Mouse (Mus musculus) neural tube, embryonic 14.5 days (tissue): ENCODE results near the gene Neurl4. TPM values are rescaled to one million over a fixed set of nuclear protein-coding genes. Genes with fewer than 3 reads are reported as not detected.
A peak's percentile ranks its signal among the peaks of the same experiment; 100 is the strongest.
"Not testable (repeated sequence)": the region's sequence is repeated elsewhere in the genome, so short reads cannot be mapped to it uniquely, and the experiment has no call there.

Experiments used
- ATAC-seq: fragments of 200-750 bp; cut with Nextera tagmentation; 2 replicates; pipeline ENCODE4 v1.8.0; 2017; ENCODE audit warnings: low read depth, mild to moderate bottlenecking, moderate TSS enrichment, moderate library complexity
- H3K27ac ChIP-seq: fragments of 300-500 bp; sonication (generic); 2 replicates; pipeline ENCODE4 v1.5.1; 2014; ENCODE audit warnings: low read depth, mild to moderate bottlenecking, control low read depth, low read length, moderate library complexity, mixed read lengths
- H3K27me3 ChIP-seq: fragments of 300-500 bp; sonication (generic); 2 replicates; pipeline ENCODE4 v1.6.1; 2014; ENCODE audit warnings: low read length; ENCODE audit not compliant: control insufficient read depth, insufficient read depth
- H3K36me3 ChIP-seq: fragments of 300-500 bp; sonication (generic); 2 replicates; pipeline ENCODE4 v1.6.1; 2014; ENCODE audit warnings: low read length, mixed read lengths; ENCODE audit not compliant: control insufficient read depth, insufficient read depth
- H3K4me1 ChIP-seq: fragments of 300-500 bp; sonication (generic); 2 replicates; pipeline ENCODE4 v1.6.1; 2014; ENCODE audit warnings: low read length; ENCODE audit not compliant: control insufficient read depth, insufficient read depth
- H3K4me2 ChIP-seq: fragments of 300-500 bp; sonication (generic); 2 replicates; pipeline ENCODE4 v1.6.1; 2014; ENCODE audit warnings: mild to moderate bottlenecking, low read depth, low read length, control low read depth
- H3K4me3 ChIP-seq: fragments of 300-500 bp; sonication (generic); 2 replicates; pipeline ENCODE4 v1.5.1; 2014; ENCODE audit warnings: low read depth, low read length, control low read depth, mixed read lengths
- H3K9ac ChIP-seq: fragments of 300-500 bp; sonication (generic); replicated peaks from 2 replicates; pipeline ENCODE4 v1.6.1; 2014; ENCODE audit warnings: low read depth, mild to moderate bottlenecking, control low read depth, low read length, mixed read lengths
- H3K9me3 ChIP-seq: fragments of 300-500 bp; sonication (generic); 2 replicates; pipeline ENCODE4 v1.6.1; 2016; ENCODE audit warnings: low read length; ENCODE audit not compliant: control insufficient read depth
- WGBS: fragments of 180-500 bp; shearing (Covaris S2); extraction: QIAGEN DNeasy Blood & Tissue Kit; methylation state at CpG from one replicate; pipeline ENCODE4 v1.1.7; 2014; 5-methylcytosine and 5-hydroxymethylcytosine counted together
- polyA plus RNA-seq: library from polyadenylated mRNA; unstranded; fragments of >200 nt; fragmentation: Nextera tagmentation; extraction: Ambion mirVana; gene quantifications from 2 replicates; pipeline ENCODE4 v1.2.1, GENCODE M21; 2014

The Neurl4 gene
- polyA plus RNA-seq, 1 experiment from 2014 or later = 26.2 TPM

DNA sequence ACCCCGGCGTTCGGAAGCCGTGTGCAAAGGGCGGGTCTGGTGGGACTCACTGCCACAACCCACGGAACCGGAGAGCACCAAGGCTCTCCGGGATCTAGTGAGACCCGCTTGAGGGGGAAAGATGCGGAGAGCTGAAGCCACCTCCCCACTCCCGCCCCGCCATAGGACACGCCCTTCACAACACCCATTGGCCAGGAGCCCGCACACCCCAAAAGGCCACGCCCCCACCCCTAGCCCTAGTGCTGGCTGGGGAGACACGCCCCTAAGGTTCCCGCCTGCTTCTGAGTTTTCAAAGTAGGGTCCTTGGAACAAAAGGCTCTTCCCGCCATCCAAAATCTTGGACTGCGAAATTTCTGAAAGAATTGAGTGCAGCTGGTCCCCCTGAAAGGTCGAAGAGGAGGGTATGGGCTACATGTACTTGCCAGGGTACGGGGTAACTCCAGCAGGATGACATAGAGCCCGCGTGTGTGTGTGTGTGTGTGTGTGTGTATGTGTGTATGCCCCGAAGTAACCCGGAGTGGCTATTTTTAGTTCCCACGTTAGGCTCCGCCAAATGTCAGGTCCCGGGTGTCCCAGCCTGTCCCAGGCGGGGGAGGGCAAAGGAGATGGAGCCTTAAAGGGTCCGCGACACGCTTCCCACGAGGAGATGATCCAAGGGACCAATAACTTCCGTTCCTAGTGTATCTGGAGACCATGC, 47.3 kb downstream of the Neurl4 start, which contains the start of gene Slc2a4:
Gene Slc2a4, minus strand, starts transcription at position 123 of the 697 bp plus-strand sequence.
- ATAC-seq = peak; percentile 95
- Histone ChIP-seq H3K9me3 (no peaks in the 10 kb centered on the region), H3K4me1 (peaks cover 4% of the 10 kb centered on the region; the same call in 1 of the 2 replicates), H3K4me3 (peak within 1 kb of the TSS; percentile 38), H3K36me3 (no peaks in the 10 kb centered on the region), H3K27ac (no peak within 1 kb of the TSS), H3K9ac (peak within 1 kb of the TSS; percentile 39; the same call in 1 of the 2 replicates), H3K27me3 (peaks cover 3% of the 10 kb centered on the region; the same call in 1 of the 2 replicates), H3K4me2 (peak within 1 kb of the TSS; percentile 50)
- under 1% methylated on average over 34 of the region's 34 CpGs for WGBS

DNA sequence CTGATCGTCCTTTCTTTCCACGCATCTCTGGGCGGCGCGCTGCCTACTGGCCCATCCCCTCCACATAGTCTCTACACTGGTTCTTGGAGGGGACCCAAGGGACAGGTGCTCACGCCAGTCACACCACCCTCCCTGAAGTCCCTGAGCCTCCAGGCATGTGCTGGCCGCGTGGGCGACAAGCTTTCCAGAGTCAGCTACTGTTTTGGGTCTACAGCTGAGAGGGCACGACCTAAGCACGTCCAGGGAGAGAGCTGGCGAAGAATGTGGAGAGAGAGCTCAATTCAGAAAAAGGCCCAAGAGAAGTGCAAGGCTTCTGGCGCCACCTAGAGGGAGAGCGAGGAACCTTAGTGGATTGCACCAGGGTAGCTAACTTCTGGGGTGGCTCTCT, 47.9 kb downstream of the Neurl4 start:
- H3K27ac ChIP-seq = no peak overlapping the region
- H3K9ac ChIP-seq = no peak overlapping the region

DNA sequence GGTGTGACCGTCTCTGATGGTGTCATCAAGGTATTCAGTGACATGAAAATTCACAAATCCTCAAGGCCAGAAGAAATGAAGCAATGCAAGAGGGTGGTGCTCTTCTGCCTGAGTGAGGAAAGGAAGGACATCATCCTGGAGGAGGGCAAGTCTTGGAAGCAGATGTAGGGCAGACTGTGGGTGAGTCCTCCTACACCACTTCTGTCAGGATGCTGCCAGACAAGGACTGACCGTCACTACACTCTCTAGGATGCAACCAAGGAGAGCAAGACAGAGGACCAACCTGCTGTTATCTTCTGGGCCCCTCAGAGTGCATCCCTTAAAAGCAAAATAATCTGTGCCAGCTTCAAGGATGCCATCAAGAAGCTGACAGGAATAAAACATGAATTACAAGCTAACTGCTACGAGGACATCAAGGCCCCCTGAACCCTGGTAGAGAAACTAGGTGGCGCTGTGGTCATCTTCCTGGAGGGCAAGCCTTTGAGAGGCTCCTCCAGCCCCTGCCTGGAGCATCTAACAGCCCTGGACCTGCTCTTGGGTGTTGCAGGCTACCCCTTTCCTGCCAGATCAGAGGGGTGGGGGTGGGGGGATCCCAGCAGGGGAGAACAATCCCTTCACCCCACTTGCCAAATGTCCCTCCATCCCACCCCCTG, 50.1 kb downstream of the Neurl4 start:
- H3K9ac ChIP-seq = no peak overlapping the region
- no peaks in the 10 kb centered on the region for H3K9me3 ChIP-seq
- H3K27me3 ChIP-seq = peaks cover 3% of the 10 kb centered on the region; the same call in 1 of the 2 replicates
- H3K4me3 ChIP-seq = no peak overlapping the region
- H3K4me1 ChIP-seq = peaks cover 4% of the 10 kb centered on the region; the same call in 1 of the 2 replicates
- no peak for ATAC-seq
- 44% methylated on average over 4 of the region's 4 CpGs for WGBS
- H3K4me2 ChIP-seq = no peak overlapping the region
- H3K36me3 ChIP-seq = no peaks in the 10 kb centered on the region
- no peak overlapping the region for H3K27ac ChIP-seq

More for the DNA sequence above, 47.9 kb downstream of the Neurl4 start:
- no peaks in the 10 kb centered on the region for H3K36me3 ChIP-seq
- H3K4me1 ChIP-seq = peaks cover 4% of the 10 kb centered on the region; the same call in 1 of the 2 replicates
- peak overlapping the region; percentile 38; the same call in 1 of the 2 replicates for H3K4me3 ChIP-seq
- under 1% methylated on average over 14 of the region's 14 CpGs for WGBS
- H3K4me2 ChIP-seq = peak overlapping the region; percentile 50
- H3K9me3 ChIP-seq = no peaks in the 10 kb centered on the region
- peaks cover 3% of the 10 kb centered on the region; the same call in 1 of the 2 replicates for H3K27me3 ChIP-seq
- peak; percentile 52; the same call in 1 of the 2 replicates for ATAC-seq

GRCm38 (mm10) chr11:69952274-69952673, 51.4 kb downstream of the Neurl4 start:
- no peaks in the 10 kb centered on the region for H3K9me3 ChIP-seq
- H3K4me1 ChIP-seq = peaks cover 4% of the 10 kb centered on the region; the same call in 1 of the 2 replicates
- 48% methylated on average over 1 of the region's 1 CpGs for WGBS
- no peak overlapping the region for H3K9ac ChIP-seq
- no peak overlapping the region for H3K4me2 ChIP-seq
- no peak overlapping the region for H3K4me3 ChIP-seq
- no peak overlapping the region for H3K27ac ChIP-seq
- peaks cover 3% of the 10 kb centered on the region; the same call in 1 of the 2 replicates for H3K27me3 ChIP-seq
- no peak for ATAC-seq
- no peaks in the 10 kb centered on the region for H3K36me3 ChIP-seq

GRCm38 (mm10) chr11:69953267-69953915, 52.5 kb downstream of the Neurl4 start:
- Histone ChIP-seq H3K4me3 (no peak overlapping the region), H3K36me3 (no peaks in the 10 kb centered on the region), H3K9me3 (no peaks in the 10 kb centered on the region), H3K9ac (no peak overlapping the region), H3K4me1 (peaks cover 4% of the 10 kb centered on the region; the same call in 1 of the 2 replicates), H3K27ac (no peak overlapping the region), H3K27me3 (no peaks in the 10 kb centered on the region), H3K4me2 (no peak overlapping the region)
- ATAC-seq = no peak
- 73% methylated on average over 11 of the region's 11 CpGs for WGBS

GRCm38 (mm10) chr11:69955618-69956017, 54.7 kb downstream of the Neurl4 start:
- WGBS = 84% methylated on average over 4 of the region's 4 CpGs

GRCm38 (mm10) chr11:69956218-69956617, 55.3 kb downstream of the Neurl4 start:
- no peak overlapping the region for H3K27ac ChIP-seq
- no peak overlapping the region for H3K4me3 ChIP-seq
- no peak overlapping the region for H3K9ac ChIP-seq
- ATAC-seq = no peak
- H3K4me1 ChIP-seq = no peaks in the 10 kb centered on the region
- WGBS = 76% methylated on average over 1 of the region's 1 CpGs
- no peaks in the 10 kb centered on the region for H3K36me3 ChIP-seq
- no peak overlapping the region for H3K4me2 ChIP-seq
- H3K9me3 ChIP-seq = no peaks in the 10 kb centered on the region
- H3K27me3 ChIP-seq = no peaks in the 10 kb centered on the region

More at GRCm38 (mm10) chr11:69955618-69956017, 54.7 kb downstream of the Neurl4 start:
- not testable (repeated sequence) for H3K9ac ChIP-seq, H3K27me3 ChIP-seq, H3K27ac ChIP-seq, H3K4me3 ChIP-seq, H3K36me3 ChIP-seq, ATAC-seq, H3K4me1 ChIP-seq, H3K9me3 ChIP-seq, H3K4me2 ChIP-seq

GRCm38 (mm10) chr11:69960616-69961015, 59.7 kb downstream of the Neurl4 start:
- Histone ChIP-seq H3K27ac (no peak overlapping the region), H3K9me3 (no peaks in the 10 kb centered on the region), H3K9ac (no peak overlapping the region), H3K27me3 (peaks cover 27% of the 10 kb centered on the region), H3K36me3 (no peaks in the 10 kb centered on the region), H3K4me2 (no peak overlapping the region), H3K4me1 (peaks cover 5% of the 10 kb centered on the region; the same call in 1 of the 2 replicates), H3K4me3 (no peak overlapping the region)
- 34% methylated on average over 5 of the region's 5 CpGs for WGBS
- ATAC-seq = no peak
